Mouse (Mus musculus) erythroblast, embryonic 14.5 days (primary cell): Measurements from ENCODE around the gene Uhmk1.

Experiments used
- GATA1 ChIP-seq: IDR thresholded peaks from 2 replicates; pipeline ENCODE4 v1.6.1; 2012; ENCODE audit warnings: low read length, inconsistent platforms, mixed read lengths
- TAL1 ChIP-seq: IDR thresholded peaks from 3 replicates; pipeline ENCODE4 v1.6.1; 2012; ENCODE audit warnings: low read length, inconsistent platforms, mixed read lengths

DNA sequence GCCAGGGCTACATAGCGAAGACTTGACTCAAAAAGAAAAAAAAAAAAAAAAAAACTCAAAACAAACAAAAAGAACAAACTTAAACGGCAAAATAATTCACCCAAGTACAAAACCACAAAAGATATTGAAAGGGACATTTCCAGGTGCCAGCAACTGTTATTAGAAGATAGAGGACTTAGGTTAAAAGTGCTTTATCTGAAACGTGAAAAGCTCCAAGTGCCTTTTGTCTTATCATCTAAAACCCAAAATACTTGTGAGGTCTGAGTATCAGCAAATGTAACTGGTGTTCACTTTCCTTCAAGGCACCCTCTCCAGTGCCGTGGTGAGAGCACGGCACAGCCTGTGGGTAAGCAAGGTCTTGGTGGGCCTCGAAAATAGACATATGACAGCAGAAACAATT lies 66.7 kb downstream of the Uhmk1 start:
- TF ChIP-seq TAL1 (no peak), GATA1 (no peak)
